Mouse (Mus musculus) retina, postnatal 7 days (tissue): Measurements from ENCODE around the gene Chrna4.

Experiments used
- DNase-seq: peaks from one replicate; pipeline ENCODE4 v3.0.0-alpha.2; 2012; ENCODE audit warnings: low read depth, low spot score

Gene Chrna4

GRCm38 (mm10) chr2:181043437-181043836 is at the start of gene Chrna4:
Gene Chrna4 (minus strand): TSS chr2:181043546.
- no peak for DNase-seq

GRCm38 (mm10) chr2:181090123-181090522 is 46.8 kb upstream of the Chrna4 start:
- DNase-seq = no peak

GRCm38 (mm10) chr2:181084997-181085396 is 41.7 kb upstream of the Chrna4 start:
- no peak for DNase-seq

GRCm38 (mm10) chr2:181083945-181084344 is 40.6 kb upstream of the Chrna4 start:
- DNase-seq = no peak

- no peak for DNase-seq
These were observed 37.5 kb upstream of the Chrna4 start for GRCm38 (mm10) chr2:181080886-181081285.

- no peak for DNase-seq
These were observed 36.2 kb upstream of the Chrna4 start for GRCm38 (mm10) chr2:181079518-181079917.

- DNase-seq = no peak
These were observed 35.6 kb upstream of the Chrna4 start for GRCm38 (mm10) chr2:181078908-181079307.

- no peak for DNase-seq
These were observed 32.2 kb upstream of the Chrna4 start for GRCm38 (mm10) chr2:181075501-181075900.

- no peak for DNase-seq
These were observed 29.0 kb upstream of the Chrna4 start for GRCm38 (mm10) chr2:181072403-181072714.

GRCm38 (mm10) chr2:181071706-181072402 is 28.5 kb upstream of the Chrna4 start:
- DNase-seq = peak; percentile 75

- no peak for DNase-seq
These were observed 26.8 kb upstream of the Chrna4 start for GRCm38 (mm10) chr2:181070136-181070535.

GRCm38 (mm10) chr2:181068499-181068898 is 25.2 kb upstream of the Chrna4 start:
- no peak for DNase-seq

GRCm38 (mm10) chr2:181065827-181066226 is 22.5 kb upstream of the Chrna4 start:
- no peak for DNase-seq

GRCm38 (mm10) chr2:181060127-181060526 is 16.8 kb upstream of the Chrna4 start:
- peak; percentile 73 for DNase-seq

GRCm38 (mm10) chr2:181058193-181058592 is 14.8 kb upstream of the Chrna4 start:
- DNase-seq = no peak

GRCm38 (mm10) chr2:181057341-181057740 is 14.0 kb upstream of the Chrna4 start:
- DNase-seq = no peak

GRCm38 (mm10) chr2:181052171-181052570 is 8.8 kb upstream of the Chrna4 start:
- no peak for DNase-seq

GRCm38 (mm10) chr2:181048986-181049385 is 5.6 kb upstream of the Chrna4 start:
- no peak for DNase-seq

GRCm38 (mm10) chr2:181048252-181048945 is 5.1 kb upstream of the Chrna4 start:
- no peak for DNase-seq

- DNase-seq = no peak
These were observed 655 bp upstream of the Chrna4 start for GRCm38 (mm10) chr2:181044001-181044400.

GRCm38 (mm10) chr2:181042376-181042775 is 970 bp downstream of the Chrna4 start:
- DNase-seq = no peak

- DNase-seq = no peak
These were observed 1.4 kb downstream of the Chrna4 start for GRCm38 (mm10) chr2:181041941-181042340.

- DNase-seq = no peak
These were observed 4.0 kb downstream of the Chrna4 start for GRCm38 (mm10) chr2:181039356-181039680.
